Mouse (Mus musculus): ENCODE results near the gene Ginm1. TPM values are rescaled to one million over a fixed set of nuclear protein-coding genes. Genes with fewer than 3 reads are reported as not detected.

The Ginm1 gene
- total RNA-seq, 4 experiments from 2014 or later: 159 to 252 (median 205) TPM

Small RNA genes within 50 kb of the gene (microRNA-seq; reads per million reads assigned to microRNA genes)
- 0.70 to 1.7 reads per million in 2 experiments for gene Mir5104

Other genes with a start within 250 kb of the Ginm1 start
- 10 to 100 TPM; 25.7 to 36.3 (median 29.4) TPM for gene Lrp11, start 203.0 kb downstream of the Ginm1 start, total RNA-seq (2022)
- gene Nup43, start 125.3 kb downstream of the Ginm1 start, total RNA-seq (2022): 10 to 100 TPM; 10.8 to 12.1 (median 11.6) TPM
- 10 to 100 TPM; 76.6 to 89.1 (median 83.4) TPM for gene Pcmt1, start 111.7 kb downstream of the Ginm1 start, total RNA-seq (2022)
- 10 to 100 TPM; 47.9 to 54.8 (median 53.3) TPM for gene Lats1, start 111.6 kb downstream of the Ginm1 start, total RNA-seq (2022)
- 10 to 100 TPM; 32.4 to 35.4 (median 32.6) TPM for gene Katna1, start 66.8 kb downstream of the Ginm1 start, total RNA-seq (2022)
- gene Ppil4, start 67 bp upstream of the Ginm1 start, total RNA-seq (2022): 10 to 100 TPM; 22.4 to 34.8 (median 27.5) TPM
- under 1 TPM; 0.24 to 0.95 (median 0.58) TPM for gene Zc3h12d, start 39.6 kb upstream of the Ginm1 start, total RNA-seq (2022)
- 10 to 100 TPM; 43.7 to 54.0 (median 50.3) TPM for gene Tab2, start 163.4 kb upstream of the Ginm1 start, total RNA-seq (2022)

All from adrenal gland, adult 8-10 months (tissue).